Mouse (Mus musculus) neural tube, embryonic 15.5 days (tissue): ENCODE measurements around the gene Ppm1g. TPM values are rescaled to one million over a fixed set of nuclear protein-coding genes. Genes with fewer than 3 reads are reported as not detected.
A peak's percentile ranks its signal among the peaks of the same experiment; 100 is the strongest.

ENCODE experiments used
- ATAC-seq: fragments of 200-750 bp; cut with Nextera tagmentation; 2 replicates; pipeline ENCODE4 v1.8.0; 2017; ENCODE audit warnings: mild to moderate bottlenecking, moderate TSS enrichment, moderate library complexity; ENCODE audit not compliant: low FRiP score
- H3K27ac ChIP-seq: fragments of 300-500 bp; sonication (generic); replicated peaks from 2 replicates; pipeline ENCODE4 v1.5.1; 2015; ENCODE audit warnings: mild to moderate bottlenecking, inconsistent platforms
- H3K27me3 ChIP-seq: fragments of 300-500 bp; sonication (generic); replicated peaks from 2 replicates; pipeline ENCODE4 v1.6.1; 2015; ENCODE audit warnings: inconsistent platforms
- H3K36me3 ChIP-seq: fragments of 300-500 bp; sonication (generic); 2 replicates; pipeline ENCODE4 v1.6.1; 2015; ENCODE audit warnings: inconsistent platforms
- H3K4me1 ChIP-seq: fragments of 300-500 bp; sonication (generic); 2 replicates; pipeline ENCODE4 v1.6.1; 2015; ENCODE audit warnings: inconsistent platforms
- H3K4me2 ChIP-seq: fragments of 300-500 bp; sonication (generic); 2 replicates; pipeline ENCODE4 v1.6.1; 2015; ENCODE audit warnings: inconsistent platforms, mild to moderate bottlenecking, moderate library complexity
- H3K4me3 ChIP-seq: fragments of 300-500 bp; sonication (generic); replicated peaks from 2 replicates; pipeline ENCODE4 v1.5.1; 2015; ENCODE audit warnings: mild to moderate bottlenecking, inconsistent platforms
- H3K9ac ChIP-seq: fragments of 300-500 bp; sonication (generic); replicated peaks from 2 replicates; pipeline ENCODE4 v1.6.1; 2015; ENCODE audit warnings: mild to moderate bottlenecking, inconsistent platforms
- H3K9me3 ChIP-seq: fragments of 300-500 bp; sonication (generic); replicated peaks from 2 replicates; pipeline ENCODE4 v1.6.1; 2016; ENCODE audit warnings: inconsistent platforms
- WGBS: fragments of 180-500 bp; shearing (Covaris S2); methylation state at CpG from one replicate; pipeline ENCODE4 v1.1.7; 2015; ENCODE audit warnings: mixed read lengths; 5-methylcytosine and 5-hydroxymethylcytosine counted together
- polyA plus RNA-seq: library from polyadenylated mRNA; unstranded; fragments of >200 nt; fragmentation: Nextera tagmentation; extraction: Ambion mirVana; gene quantifications from 2 replicates; pipeline ENCODE4 v1.2.1, GENCODE M21; 2015

Gene Ppm1g
- polyA plus RNA-seq, 1 experiment from 2014 or later: 173 TPM

DNA sequence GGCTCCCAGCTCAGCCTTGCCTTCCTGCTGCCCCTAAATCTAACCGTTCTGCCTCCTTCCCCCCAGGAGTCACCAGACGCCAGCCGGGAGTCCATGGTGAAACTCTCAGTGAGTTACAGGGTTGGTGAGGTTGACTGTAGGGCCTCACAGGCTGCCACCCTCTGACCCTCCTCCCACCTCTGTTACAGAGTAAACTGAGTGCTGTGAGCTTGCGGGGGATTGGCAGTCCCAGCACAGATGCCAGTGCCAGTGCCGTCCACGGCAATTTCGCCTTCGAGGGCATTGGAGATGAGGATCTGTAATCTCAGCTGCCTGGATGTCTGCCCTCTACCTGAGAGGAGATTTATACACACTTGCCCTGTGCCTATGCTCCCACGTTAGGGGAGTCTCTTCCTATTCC, 22.3 kb downstream of the Ppm1g start:
- H3K9ac ChIP-seq: no peak overlapping the region
- peaks cover 41% of the 10 kb centered on the region for H3K4me1 ChIP-seq
- H3K27me3 ChIP-seq: no peaks in the 10 kb centered on the region
- H3K9me3 ChIP-seq: peaks cover 4% of the 10 kb centered on the region
- 88% methylated on average over 9 of the region's 9 CpGs for WGBS
- H3K4me3 ChIP-seq: no peak overlapping the region
- no peak overlapping the region for H3K27ac ChIP-seq
- no peak overlapping the region for H3K4me2 ChIP-seq
- ATAC-seq: no peak
- peaks cover 62% of the 10 kb centered on the region for H3K36me3 ChIP-seq

DNA sequence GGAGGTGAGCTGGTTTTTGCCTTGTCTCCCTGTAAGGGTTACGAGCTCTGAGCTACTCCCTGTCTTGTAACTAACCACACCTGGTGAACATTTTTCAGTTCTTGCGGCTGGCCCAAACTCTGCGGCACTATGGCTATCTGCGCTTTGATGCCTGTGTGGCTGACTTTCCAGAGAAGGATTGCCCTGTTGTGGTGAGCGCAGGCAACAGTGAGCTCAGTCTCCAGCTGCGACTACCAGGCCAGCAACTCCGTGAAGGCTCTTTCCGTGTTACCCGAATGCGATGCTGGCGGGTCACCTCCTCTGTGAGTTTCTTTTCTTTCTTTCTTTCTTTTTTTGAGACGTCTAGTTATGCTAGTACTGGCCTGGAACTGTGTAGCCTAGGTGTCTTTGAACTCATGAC, 23.4 kb downstream of the Ppm1g start:
- Histone ChIP-seq H3K4me3 (no peak overlapping the region), H3K27me3 (no peaks in the 10 kb centered on the region), H3K27ac (no peak overlapping the region), H3K4me1 (peaks cover 34% of the 10 kb centered on the region), H3K9me3 (peaks cover 4% of the 10 kb centered on the region), H3K36me3 (peaks cover 56% of the 10 kb centered on the region), H3K4me2 (no peak overlapping the region), H3K9ac (no peak overlapping the region)
- no peak for ATAC-seq
- WGBS: 92% methylated on average over 12 of the region's 12 CpGs

DNA sequence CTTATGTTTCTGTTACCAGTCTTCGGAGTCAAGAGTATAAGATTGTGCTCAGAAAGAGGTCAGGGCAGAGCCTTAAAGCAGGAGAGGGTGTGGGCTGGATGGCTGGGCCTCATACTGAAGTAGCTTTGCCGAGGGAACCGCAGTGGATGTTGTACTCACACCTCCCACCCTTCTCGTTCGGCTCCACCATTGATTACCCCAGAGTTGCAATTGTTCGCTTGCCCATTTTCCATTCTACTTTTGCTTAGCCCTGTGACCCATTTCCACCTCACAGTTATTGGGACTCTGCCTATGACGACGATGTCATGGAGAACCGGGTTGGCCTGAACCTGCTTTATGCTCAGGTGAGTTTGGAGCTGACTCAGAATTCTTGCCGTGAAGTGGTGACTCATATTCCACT, 24.3 kb downstream of the Ppm1g start:
- H3K27ac ChIP-seq: no peak overlapping the region
- H3K27me3 ChIP-seq: no peaks in the 10 kb centered on the region
- peaks cover 4% of the 10 kb centered on the region for H3K9me3 ChIP-seq
- peaks cover 58% of the 10 kb centered on the region for H3K36me3 ChIP-seq
- H3K4me2 ChIP-seq: no peak overlapping the region
- ATAC-seq: no peak
- WGBS: 93% methylated on average over 10 of the region's 10 CpGs
- no peak overlapping the region for H3K4me3 ChIP-seq
- peaks cover 40% of the 10 kb centered on the region for H3K4me1 ChIP-seq
- no peak overlapping the region for H3K9ac ChIP-seq

DNA sequence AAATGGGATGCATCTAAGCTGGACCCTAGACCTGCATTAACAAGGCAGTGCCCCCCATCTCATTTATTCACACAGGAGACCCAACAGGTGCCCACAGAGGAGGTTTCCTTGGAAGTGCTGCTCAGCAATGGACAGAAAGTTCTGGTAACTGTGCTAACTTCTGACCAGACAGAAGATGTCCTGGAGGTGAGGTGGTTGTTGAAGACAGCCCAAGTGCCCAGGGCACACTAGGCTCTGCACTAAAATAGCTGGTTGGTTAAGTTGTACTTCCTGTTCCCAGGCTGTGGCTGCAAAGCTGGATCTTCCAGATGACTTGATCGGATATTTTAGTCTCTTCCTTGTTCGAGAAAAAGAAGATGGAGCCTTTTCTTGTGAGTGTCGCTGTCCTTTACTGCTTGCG, 24.8 kb downstream of the Ppm1g start:
- H3K4me3 ChIP-seq: no peak overlapping the region
- no peak overlapping the region for H3K27ac ChIP-seq
- peaks cover 63% of the 10 kb centered on the region for H3K36me3 ChIP-seq
- peaks cover 36% of the 10 kb centered on the region for H3K4me1 ChIP-seq
- H3K4me2 ChIP-seq: no peak overlapping the region
- H3K9ac ChIP-seq: no peak overlapping the region
- H3K27me3 ChIP-seq: no peaks in the 10 kb centered on the region
- WGBS: 92% methylated on average over 4 of the region's 4 CpGs
- peaks cover 4% of the 10 kb centered on the region for H3K9me3 ChIP-seq
- ATAC-seq: no peak

DNA sequence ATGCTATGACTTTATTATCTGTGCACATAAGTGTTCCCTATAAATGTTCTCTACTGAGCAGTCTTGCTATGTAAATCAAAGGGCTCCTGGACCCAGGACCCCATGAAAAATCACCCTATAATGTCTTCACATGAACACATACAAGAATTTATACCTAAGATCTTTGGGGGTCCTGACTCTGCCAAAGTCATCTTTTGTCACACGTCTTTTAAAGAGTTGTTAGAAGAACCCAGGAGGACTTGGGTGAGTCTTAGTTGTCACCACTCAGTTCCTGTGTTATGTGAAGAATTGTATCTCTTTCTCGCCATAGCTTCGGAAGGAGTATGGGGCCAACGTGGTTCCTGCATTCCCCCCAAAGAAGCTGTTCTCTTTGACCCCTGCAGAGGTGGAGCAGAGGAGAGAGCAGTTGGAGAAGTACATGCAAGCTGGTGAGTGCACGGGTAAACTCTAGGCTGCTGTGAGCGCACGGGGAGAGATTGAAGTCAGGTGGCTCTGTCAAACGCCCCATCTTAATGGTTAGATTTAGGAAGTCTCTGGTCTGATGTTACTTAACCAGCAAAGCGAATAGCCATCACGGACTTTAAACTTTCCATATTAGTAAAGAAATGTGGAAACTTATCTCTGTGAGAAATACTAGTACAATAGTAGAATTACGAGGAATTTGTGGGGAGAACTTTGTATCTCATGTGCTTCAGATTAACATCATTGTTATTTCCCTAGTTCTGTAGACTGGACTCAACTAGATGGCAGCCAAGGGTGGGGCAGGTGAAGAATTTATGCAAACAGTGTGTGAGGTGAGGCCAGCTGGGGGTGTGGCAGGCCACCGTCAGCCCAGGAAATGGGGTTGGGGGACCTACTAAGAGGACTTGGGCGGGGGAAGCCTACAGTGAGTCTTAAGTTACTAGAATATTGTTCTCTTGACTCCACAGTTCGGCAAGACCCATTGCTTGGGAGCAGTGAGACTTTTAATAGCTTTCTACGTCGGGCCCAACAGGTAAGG, 25.7 kb downstream of the Ppm1g start:
- H3K27ac ChIP-seq: no peak overlapping the region
- peak overlapping the region; percentile 88; the same call in 1 of the 2 replicates for H3K4me2 ChIP-seq
- H3K4me1 ChIP-seq: peaks cover 27% of the 10 kb centered on the region
- H3K4me3 ChIP-seq: peak overlapping the region; percentile 86
- WGBS: 95% methylated on average over 16 of the region's 16 CpGs
- H3K27me3 ChIP-seq: no peaks in the 10 kb centered on the region
- no peaks in the 10 kb centered on the region for H3K9me3 ChIP-seq
- no peak for ATAC-seq
- peaks cover 64% of the 10 kb centered on the region for H3K36me3 ChIP-seq
- H3K9ac ChIP-seq: 0 out of 2 replicates have a peak overlapping the region, but pooled peaks have one; percentile 93

DNA sequence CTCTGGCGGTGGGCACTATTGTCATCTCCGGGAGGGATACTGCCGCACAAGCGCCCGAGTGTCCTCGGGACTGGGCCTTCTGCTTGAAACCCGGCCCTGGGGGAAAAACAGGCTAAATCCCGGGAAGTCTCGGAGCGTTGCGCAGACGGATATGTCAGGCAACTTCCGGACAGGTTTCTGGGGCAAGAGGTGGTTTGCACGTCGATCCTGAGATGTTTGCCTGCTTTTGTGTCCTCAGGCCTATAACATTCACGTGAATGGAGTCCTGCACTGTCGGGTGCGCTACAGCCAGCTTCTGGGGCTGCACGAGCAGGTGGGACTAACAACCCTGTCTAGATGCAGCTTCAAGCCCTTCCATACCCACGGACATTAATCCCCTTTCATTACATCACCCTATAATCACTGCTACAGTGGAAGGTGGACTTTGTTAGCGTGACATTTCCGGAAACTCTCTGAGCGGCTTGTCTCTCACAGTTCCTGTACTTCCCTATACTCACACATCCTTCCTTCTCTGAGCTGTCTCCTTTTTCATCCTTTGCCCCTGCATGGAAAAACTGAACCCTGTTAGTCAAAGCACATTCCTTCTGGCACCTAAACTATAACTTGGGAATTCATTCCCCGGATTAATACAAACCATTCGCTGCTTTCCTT, 26.7 kb downstream of the Ppm1g start:
- peaks cover 24% of the 10 kb centered on the region for H3K4me1 ChIP-seq
- 14% methylated on average over 25 of the region's 25 CpGs for WGBS
- ATAC-seq: no peak
- peaks cover 61% of the 10 kb centered on the region for H3K36me3 ChIP-seq
- no peaks in the 10 kb centered on the region for H3K27me3 ChIP-seq
- H3K4me3 ChIP-seq: peak overlapping the region; percentile 86
- H3K9ac ChIP-seq: peak overlapping the region; percentile 93
- H3K9me3 ChIP-seq: no peaks in the 10 kb centered on the region
- H3K27ac ChIP-seq: peak overlapping the region; percentile 91
- peak overlapping the region; percentile 88 for H3K4me2 ChIP-seq

DNA sequence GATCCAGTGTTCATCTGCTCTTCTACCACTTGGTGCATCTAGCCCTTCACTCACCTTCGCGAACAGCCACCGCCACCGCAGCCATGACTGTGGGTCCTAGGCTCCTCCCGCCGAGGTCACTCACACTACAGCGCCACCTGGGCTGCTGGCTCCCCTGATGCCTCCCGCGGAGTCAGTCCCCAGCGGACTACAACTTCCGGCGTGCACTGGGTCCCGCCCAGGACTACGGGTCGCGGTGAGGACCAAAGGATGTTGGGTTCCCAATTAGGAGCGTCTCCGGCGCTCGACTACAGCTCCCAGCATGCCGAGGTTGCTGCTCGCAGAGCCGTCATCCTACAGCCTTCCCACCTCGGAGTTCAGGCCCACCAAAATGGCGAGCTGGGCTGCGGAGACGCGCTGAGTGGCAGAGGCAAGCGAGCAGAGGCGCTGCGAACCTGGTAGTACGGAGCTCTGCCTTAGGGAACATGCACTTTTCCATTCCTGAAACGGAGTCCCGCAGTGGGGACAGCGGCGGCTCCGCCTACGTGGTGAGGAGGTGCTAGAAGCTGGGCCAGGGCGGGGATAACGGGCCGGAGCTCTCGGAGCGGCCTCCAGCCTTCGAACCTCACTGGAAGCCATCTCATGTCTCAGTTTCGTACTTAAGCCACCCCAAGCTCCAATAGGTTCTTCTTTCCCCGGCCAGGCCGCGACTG, 27.4 kb downstream of the Ppm1g start, which contains the start of the genes Snx17 and Eif2b4:
Gene Snx17, plus strand, starts transcription at position 289 of the 692 bp plus-strand sequence.
Gene Eif2b4, minus strand, starts transcription at position 492 of the 692 bp plus-strand sequence.
- Histone ChIP-seq H3K4me3 (peak within 1 kb of the TSS; percentile 86), H3K36me3 (peaks cover 61% of the 10 kb centered on the region), H3K4me1 (peaks cover 24% of the 10 kb centered on the region), H3K9me3 (no peaks in the 10 kb centered on the region), H3K27ac (peak within 1 kb of the TSS; percentile 91), H3K4me2 (peak within 1 kb of the TSS; percentile 88), H3K9ac (peak within 1 kb of the TSS; percentile 93), H3K27me3 (no peaks in the 10 kb centered on the region)
- peak; percentile 96 for ATAC-seq
- WGBS: under 1% methylated on average over 48 of the region's 48 CpGs

DNA sequence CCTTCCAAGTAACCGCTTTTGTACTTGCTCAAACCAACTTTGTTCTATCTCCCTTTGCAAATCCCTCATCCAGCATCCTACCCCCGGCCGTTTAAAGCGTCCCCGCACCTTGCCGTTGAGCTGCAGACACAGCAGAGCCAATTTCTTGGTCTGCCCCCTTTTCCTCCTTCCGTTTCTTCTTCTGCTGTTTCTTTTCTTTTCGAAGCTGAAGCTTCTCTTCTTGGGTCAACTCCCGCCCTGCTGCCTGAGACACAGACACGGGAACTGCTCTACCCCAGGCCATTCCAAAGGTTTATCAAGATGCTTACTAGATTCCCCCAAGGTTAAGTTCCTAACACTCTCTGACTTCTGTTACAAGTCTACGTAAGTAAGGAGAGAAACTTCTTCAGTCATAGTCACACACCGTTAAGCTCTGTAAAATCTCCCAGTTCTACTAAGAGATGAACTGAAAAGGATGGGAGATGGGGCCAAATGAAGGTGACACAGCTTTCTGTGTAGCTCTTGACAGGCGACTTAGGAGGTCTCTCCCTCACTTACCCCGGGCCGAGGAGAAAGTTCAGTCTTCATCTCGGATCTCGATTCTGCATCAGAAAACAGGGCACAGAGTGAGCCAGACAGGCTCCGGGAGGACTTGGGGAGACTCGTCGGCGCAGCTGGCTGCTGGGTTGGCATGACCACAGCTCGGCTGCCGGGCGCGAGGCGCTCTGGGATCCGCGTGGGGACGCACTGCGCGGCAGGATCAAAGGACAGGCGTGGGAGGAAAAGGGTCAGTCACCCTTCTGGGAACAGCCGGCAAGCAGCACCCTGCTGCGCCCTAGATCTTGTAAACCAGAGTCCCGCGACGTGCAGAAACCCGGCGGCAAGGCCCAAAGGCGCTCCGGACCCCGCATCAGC, 28.2 kb downstream of the Ppm1g start:
- Histone ChIP-seq H3K27me3 (no peaks in the 10 kb centered on the region), H3K4me3 (peak overlapping the region; percentile 86), H3K4me1 (peaks cover 24% of the 10 kb centered on the region), H3K27ac (peak overlapping the region; percentile 89), H3K9ac (peak overlapping the region; percentile 83), H3K9me3 (no peaks in the 10 kb centered on the region), H3K36me3 (peaks cover 61% of the 10 kb centered on the region), H3K4me2 (peak overlapping the region; percentile 88)
- ATAC-seq: peak; percentile 58
- 15% methylated on average over 42 of the region's 42 CpGs for WGBS

DNA sequence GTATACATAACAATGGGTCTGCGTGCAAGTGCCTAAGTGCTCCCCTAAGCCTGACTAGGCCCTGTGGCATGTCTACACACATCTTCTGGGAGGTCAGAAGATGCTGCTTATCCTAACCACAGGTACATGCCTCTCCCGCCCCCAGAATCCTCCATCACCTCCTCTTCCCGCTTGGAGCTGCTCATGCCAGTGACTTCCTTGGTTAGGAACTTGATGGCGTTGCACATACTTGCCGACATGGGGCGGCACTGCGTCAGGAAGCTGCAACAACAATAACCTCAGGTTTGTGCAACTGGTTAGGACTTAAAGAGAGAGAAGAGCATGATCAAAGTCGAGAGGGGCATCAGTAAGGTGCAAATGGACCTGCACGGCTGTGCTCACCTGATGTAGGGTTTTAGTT, 30.3 kb downstream of the Ppm1g start:
- H3K27me3 ChIP-seq: no peaks in the 10 kb centered on the region
- H3K27ac ChIP-seq: no peak overlapping the region
- H3K4me2 ChIP-seq: no peak overlapping the region
- H3K4me1 ChIP-seq: peaks cover 24% of the 10 kb centered on the region
- H3K4me3 ChIP-seq: no peak overlapping the region
- H3K9ac ChIP-seq: no peak overlapping the region
- no peaks in the 10 kb centered on the region for H3K9me3 ChIP-seq
- 94% methylated on average over 9 of the region's 9 CpGs for WGBS
- H3K36me3 ChIP-seq: peaks cover 45% of the 10 kb centered on the region
- ATAC-seq: no peak

DNA sequence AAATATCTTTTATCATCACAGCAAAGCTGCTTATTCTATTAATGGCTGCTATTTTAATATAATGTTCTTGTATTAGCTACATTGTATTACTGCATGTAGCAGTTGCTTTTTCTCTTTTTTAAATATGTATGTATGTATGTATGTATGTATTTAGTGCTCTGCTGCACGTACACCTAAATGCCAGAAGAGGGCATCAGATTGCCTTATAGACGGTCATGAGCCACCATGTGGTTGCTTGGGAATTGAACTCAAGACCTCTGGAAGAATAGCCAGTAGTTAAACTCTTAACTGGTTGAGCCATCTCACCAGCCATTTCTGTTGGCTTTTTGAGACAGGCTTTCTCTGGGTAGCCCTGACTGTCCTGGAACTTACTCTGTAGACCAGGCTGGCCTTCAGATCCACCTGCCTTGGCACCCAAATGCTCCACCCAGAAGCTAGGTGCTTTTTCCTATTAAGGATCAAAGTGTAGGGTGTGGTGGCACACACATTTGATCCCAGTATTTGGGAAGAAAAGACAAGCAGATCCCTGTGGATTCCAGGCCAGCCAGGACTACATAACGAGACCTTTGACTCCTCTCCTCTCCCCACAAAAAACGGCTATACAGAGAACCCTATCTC, 32.2 kb downstream of the Ppm1g start:
- Histone ChIP-seq H3K4me3 (no peak overlapping the region), H3K27me3 (no peaks in the 10 kb centered on the region), H3K9me3 (no peaks in the 10 kb centered on the region), H3K36me3 (peaks cover 43% of the 10 kb centered on the region), H3K4me2 (no peak overlapping the region), H3K9ac (no peak overlapping the region), H3K4me1 (peaks cover 13% of the 10 kb centered on the region), H3K27ac (no peak overlapping the region)
- no peak for ATAC-seq
- 79% methylated on average over 4 of the region's 4 CpGs for WGBS
